Mouse (Mus musculus) embryonic facial prominence, embryonic 15.5 days (tissue): ENCODE data around the gene Olfr1209. TPM values are rescaled to one million over a fixed set of nuclear protein-coding genes. Genes with fewer than 3 reads are reported as not detected.

Experiments used
- ATAC-seq: fragments of 200-750 bp; cut with Nextera tagmentation; 2 replicates; pipeline ENCODE4 v1.8.0; 2017; ENCODE audit warnings: low read depth, moderate TSS enrichment; ENCODE audit not compliant: insufficient number of reproducible peaks, low FRiP score, low TSS enrichment
- H3K27ac ChIP-seq: fragments of 300-500 bp; sonication (generic); replicated peaks from 2 replicates; pipeline ENCODE4 v1.5.1; 2015; ENCODE audit warnings: mild to moderate bottlenecking, inconsistent platforms
- H3K27me3 ChIP-seq: fragments of 300-500 bp; sonication (generic); 2 replicates; pipeline ENCODE4 v1.6.1; 2015; ENCODE audit warnings: inconsistent platforms
- H3K36me3 ChIP-seq: fragments of 300-500 bp; sonication (generic); 2 replicates; pipeline ENCODE4 v1.6.1; 2015; ENCODE audit warnings: mild to moderate bottlenecking, inconsistent platforms
- H3K4me1 ChIP-seq: fragments of 300-500 bp; sonication (generic); 2 replicates; pipeline ENCODE4 v1.6.1; 2015; ENCODE audit warnings: inconsistent platforms
- H3K4me2 ChIP-seq: fragments of 300-500 bp; sonication (generic); replicated peaks from 2 replicates; pipeline ENCODE4 v1.6.1; 2015; ENCODE audit warnings: mild to moderate bottlenecking, inconsistent platforms
- H3K4me3 ChIP-seq: fragments of 300-500 bp; sonication (generic); replicated peaks from 2 replicates; pipeline ENCODE4 v1.5.1; 2015; ENCODE audit warnings: mild to moderate bottlenecking, inconsistent platforms
- H3K9ac ChIP-seq: fragments of 300-500 bp; sonication (generic); 2 replicates; pipeline ENCODE4 v1.6.1; 2015; ENCODE audit warnings: inconsistent platforms
- H3K9me3 ChIP-seq: fragments of 300-500 bp; sonication (generic); replicated peaks from 2 replicates; pipeline ENCODE4 v1.6.1; 2016; ENCODE audit warnings: inconsistent platforms
- WGBS: fragments of 180-500 bp; shearing (Covaris S2); methylation state at CpG from one replicate; pipeline ENCODE4 v1.1.7; 2015; 5-methylcytosine and 5-hydroxymethylcytosine counted together
- polyA plus RNA-seq: library from polyadenylated mRNA; unstranded; fragments of >200 nt; fragmentation: Nextera tagmentation; extraction: Ambion mirVana; gene quantifications from 2 replicates; pipeline ENCODE4 v1.2.1, GENCODE M21; 2015

Olfr1209 gene
- not detected in 2 replicates for polyA plus RNA-seq

DNA sequence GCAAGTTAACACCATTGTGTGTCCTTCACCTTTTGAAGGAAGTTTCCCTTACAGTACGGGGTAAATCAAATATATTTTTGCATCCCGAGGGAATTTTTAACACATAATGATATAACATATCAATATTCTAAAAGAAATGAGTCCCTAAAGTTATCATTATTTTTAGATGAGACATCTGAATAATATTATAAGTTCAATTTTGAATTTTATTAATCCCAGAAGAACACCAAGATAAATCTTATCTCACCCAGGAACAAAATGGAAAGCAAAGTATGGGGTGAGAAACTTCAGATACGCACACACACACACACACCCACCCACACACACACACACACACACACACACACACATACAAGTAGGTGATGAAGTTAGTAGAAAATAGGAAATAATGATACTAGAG is at the start of gene Olfr1209:
Gene Olfr1209, minus strand, starts transcription at position 101 of the 400 bp plus-strand sequence.
- H3K4me1 ChIP-seq = no peaks in the 10 kb centered on the region
- H3K9ac ChIP-seq = no peak within 1 kb of the TSS
- no peak within 1 kb of the TSS for H3K4me3 ChIP-seq
- no peaks in the 10 kb centered on the region for H3K36me3 ChIP-seq
- H3K27ac ChIP-seq = no peak within 1 kb of the TSS
- H3K27me3 ChIP-seq = no peaks in the 10 kb centered on the region
- no peaks in the 10 kb centered on the region for H3K9me3 ChIP-seq
- H3K4me2 ChIP-seq = no peak within 1 kb of the TSS
- ATAC-seq = no peak
- WGBS = 82% methylated on average over 3 of the region's 3 CpGs

DNA sequence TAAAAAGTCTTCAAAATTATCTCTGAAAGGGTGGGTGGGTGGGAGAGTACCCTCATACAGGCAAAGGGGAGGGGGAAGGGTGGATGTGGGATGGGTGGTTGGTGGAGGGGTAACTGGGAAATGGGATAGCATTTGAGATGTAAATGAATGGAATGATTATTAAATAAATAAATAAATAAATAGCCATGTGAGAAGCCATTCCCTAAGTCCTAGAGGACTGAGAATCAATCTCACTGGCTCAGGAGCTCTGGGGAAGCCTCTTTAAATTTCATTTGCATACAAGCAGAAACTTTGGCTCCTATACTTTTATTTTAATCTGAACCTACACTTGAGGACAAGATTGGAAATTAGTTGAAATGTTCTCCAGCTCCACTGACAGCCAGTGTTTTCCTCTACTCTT is 38.7 kb upstream of the Olfr1209 start, which contains the start of gene Olfr1212:
Gene Olfr1212, plus strand, starts transcription at position 301 of the 400 bp plus-strand sequence.
- no peaks in the 10 kb centered on the region for H3K4me1 ChIP-seq
- ATAC-seq = no peak
- no peaks in the 10 kb centered on the region for H3K27me3 ChIP-seq
- H3K36me3 ChIP-seq = no peaks in the 10 kb centered on the region
- no peak within 1 kb of the TSS for H3K27ac ChIP-seq
- no peak within 1 kb of the TSS for H3K9ac ChIP-seq
- H3K4me2 ChIP-seq = no peak within 1 kb of the TSS
- no peaks in the 10 kb centered on the region for H3K9me3 ChIP-seq
- no peak within 1 kb of the TSS for H3K4me3 ChIP-seq

DNA sequence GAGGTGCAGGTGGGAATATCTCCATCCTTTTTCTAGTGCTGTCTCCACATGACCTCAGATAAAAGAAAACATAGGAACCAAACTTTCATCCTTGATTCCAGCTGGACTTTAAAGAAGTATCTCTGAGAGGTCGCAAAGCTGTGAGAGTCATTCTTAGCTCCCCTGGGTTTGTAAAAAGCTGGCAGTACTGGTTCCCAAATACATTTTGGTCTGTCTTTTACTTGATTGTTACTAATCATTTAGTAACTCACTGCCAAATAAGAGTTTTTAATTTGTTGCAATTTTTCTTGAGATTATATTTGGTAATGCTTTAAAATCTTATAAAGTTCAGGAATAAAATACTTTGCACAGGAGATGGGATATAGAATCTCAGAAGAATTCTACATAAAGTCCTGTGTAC is 23.1 kb upstream of the Olfr1209 start, which contains the start of gene Olfr1211:
Gene Olfr1211, minus strand, starts transcription at position 101 of the 400 bp plus-strand sequence.
- H3K9ac ChIP-seq = no peak within 1 kb of the TSS
- no peak within 1 kb of the TSS for H3K4me2 ChIP-seq
- no peak within 1 kb of the TSS for H3K4me3 ChIP-seq
- 90% methylated on average over 1 of the region's 1 CpGs for whole genome bisulfite sequencing
- no peaks in the 10 kb centered on the region for H3K36me3 ChIP-seq
- no peaks in the 10 kb centered on the region for H3K9me3 ChIP-seq
- ATAC-seq = no peak
- H3K27me3 ChIP-seq = no peaks in the 10 kb centered on the region
- no peak within 1 kb of the TSS for H3K27ac ChIP-seq
- no peaks in the 10 kb centered on the region for H3K4me1 ChIP-seq

DNA sequence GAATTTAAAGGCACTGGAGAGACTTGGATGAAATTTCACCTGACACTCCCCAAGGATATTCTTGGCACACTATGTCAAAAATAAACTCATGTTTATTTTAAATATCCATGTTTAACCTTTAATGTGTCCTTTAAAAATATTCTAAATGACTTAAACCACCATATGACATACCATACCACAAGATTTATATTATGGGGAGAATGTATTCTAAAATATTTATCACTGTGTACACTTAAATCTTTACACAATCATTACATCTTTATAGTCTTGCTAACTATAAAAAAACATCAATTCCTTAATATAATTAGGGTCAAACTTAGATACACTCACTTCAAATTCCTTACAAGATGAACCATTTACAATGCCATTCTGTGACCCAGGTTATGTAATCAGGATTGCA is 12.7 kb downstream of the Olfr1209 start, which contains the start of gene Olfr1208:
Gene Olfr1208, minus strand, starts transcription at position 101 of the 400 bp plus-strand sequence.
- Histone ChIP-seq H3K27ac (no peak within 1 kb of the TSS), H3K4me1 (no peaks in the 10 kb centered on the region), H3K36me3 (no peaks in the 10 kb centered on the region), H3K9ac (no peak within 1 kb of the TSS), H3K9me3 (no peaks in the 10 kb centered on the region), H3K27me3 (no peaks in the 10 kb centered on the region), H3K4me3 (no peak within 1 kb of the TSS), H3K4me2 (no peak within 1 kb of the TSS)
- no peak for ATAC-seq

DNA sequence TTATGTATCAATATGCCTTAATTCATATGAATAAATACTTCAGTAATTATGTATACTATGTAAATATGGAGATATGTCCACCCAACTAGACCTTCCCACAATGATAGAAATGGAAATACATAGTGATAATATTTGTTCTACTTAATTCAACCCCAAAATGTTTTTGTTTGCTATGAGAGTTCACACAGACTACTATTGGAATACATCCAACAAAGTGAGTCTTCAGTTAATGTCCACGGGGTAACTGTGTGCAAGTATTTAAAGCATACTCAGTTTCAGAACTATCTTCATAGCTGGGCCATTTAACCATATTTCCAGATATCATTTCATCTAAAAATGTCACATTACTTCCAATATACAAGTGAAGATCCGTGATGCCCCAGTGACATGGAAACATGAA is 52.0 kb downstream of the Olfr1209 start, which contains the start of gene Olfr1206:
Gene Olfr1206, plus strand, starts transcription at position 301 of the 400 bp plus-strand sequence.
- ATAC-seq = no peak
- H3K4me2 ChIP-seq = no peak within 1 kb of the TSS

More for the DNA sequence above, 52.0 kb downstream of the Olfr1209 start, which contains the start of gene Olfr1206:
- Histone ChIP-seq H3K9ac (no peak within 1 kb of the TSS), H3K9me3 (no peaks in the 10 kb centered on the region), H3K4me1 (no peaks in the 10 kb centered on the region), H3K27me3 (no peaks in the 10 kb centered on the region), H3K36me3 (no peaks in the 10 kb centered on the region), H3K27ac (no peak within 1 kb of the TSS), H3K4me3 (no peak within 1 kb of the TSS)
- 80% methylated on average over 2 of the region's 2 CpGs for WGBS

Other genes with a start within 250 kb of the Olfr1209 start
- not detected in 2 replicates for gene Olfr1193, start 239.5 kb downstream of the Olfr1209 start, polyA plus RNA-seq
- not detected in 2 replicates for gene Olfr1195, start 226.0 kb downstream of the Olfr1209 start, polyA plus RNA-seq
- not detected in 2 replicates for gene Olfr1196, start 210.6 kb downstream of the Olfr1209 start, polyA plus RNA-seq
- gene Olfr1197, start 182.8 kb downstream of the Olfr1209 start, polyA plus RNA-seq = not detected in 2 replicates
- gene Olfr1198, start 163.8 kb downstream of the Olfr1209 start, polyA plus RNA-seq = 0.18 TPM in 1 of 2 replicates, not detected in the other
- gene Olfr1199, start 154.7 kb downstream of the Olfr1209 start, polyA plus RNA-seq = not detected in 2 replicates
- gene Olfr1200, start 144.7 kb downstream of the Olfr1209 start, polyA plus RNA-seq = not detected in 2 replicates
- not detected in 2 replicates for gene Olfr1201, start 122.1 kb downstream of the Olfr1209 start, polyA plus RNA-seq
- gene Olfr1202, start 100.7 kb downstream of the Olfr1209 start, polyA plus RNA-seq = not detected in 2 replicates
- gene Olfr1205, start 85.4 kb downstream of the Olfr1209 start, polyA plus RNA-seq = not detected in 2 replicates
- not detected in 2 replicates for gene Olfr1204, start 65.9 kb downstream of the Olfr1209 start, polyA plus RNA-seq
- gene Olfr1206, start 51.9 kb downstream of the Olfr1209 start, polyA plus RNA-seq = not detected in 2 replicates
- gene Olfr1208, start 12.8 kb downstream of the Olfr1209 start, polyA plus RNA-seq = 0.11 TPM in 1 of 2 replicates, not detected in the other
- not detected in 2 replicates for gene Olfr1211, start 23.0 kb upstream of the Olfr1209 start, polyA plus RNA-seq
- not detected in 2 replicates for gene Olfr1212, start 38.8 kb upstream of the Olfr1209 start, polyA plus RNA-seq
- 0.09 TPM in 1 of 2 replicates, not detected in the other for gene Gm13762, start 65.1 kb upstream of the Olfr1209 start, polyA plus RNA-seq
- not detected in 2 replicates for gene Olfr1214, start 77.5 kb upstream of the Olfr1209 start, polyA plus RNA-seq
- not detected in 2 replicates for gene Olfr1215, start 91.8 kb upstream of the Olfr1209 start, polyA plus RNA-seq
- gene Olfr1216, start 103.2 kb upstream of the Olfr1209 start, polyA plus RNA-seq = not detected in 2 replicates
- gene Olfr1217, start 116.9 kb upstream of the Olfr1209 start, polyA plus RNA-seq = 0.04 TPM in 1 of 2 replicates, not detected in the other
- not detected in 2 replicates for gene Olfr1218, start 146.0 kb upstream of the Olfr1209 start, polyA plus RNA-seq
- not detected in 2 replicates for gene Olfr1219, start 168.4 kb upstream of the Olfr1209 start, polyA plus RNA-seq
- gene Olfr1220, start 191.7 kb upstream of the Olfr1209 start, polyA plus RNA-seq = not detected in 2 replicates
- 0.24 TPM in 1 of 2 replicates, not detected in the other for gene Olfr1221, start 202.1 kb upstream of the Olfr1209 start, polyA plus RNA-seq
- gene Olfr1222, start 217.9 kb upstream of the Olfr1209 start, polyA plus RNA-seq = 0.05 TPM in 1 of 2 replicates, not detected in the other
- not detected in 2 replicates for gene Olfr1223, start 236.4 kb upstream of the Olfr1209 start, polyA plus RNA-seq
- not detected in 2 replicates for gene Olfr1224-ps1, start 248.9 kb upstream of the Olfr1209 start, polyA plus RNA-seq